ENCODE assay signal across 21 mouse cellular contexts in the genomic region with DNA sequence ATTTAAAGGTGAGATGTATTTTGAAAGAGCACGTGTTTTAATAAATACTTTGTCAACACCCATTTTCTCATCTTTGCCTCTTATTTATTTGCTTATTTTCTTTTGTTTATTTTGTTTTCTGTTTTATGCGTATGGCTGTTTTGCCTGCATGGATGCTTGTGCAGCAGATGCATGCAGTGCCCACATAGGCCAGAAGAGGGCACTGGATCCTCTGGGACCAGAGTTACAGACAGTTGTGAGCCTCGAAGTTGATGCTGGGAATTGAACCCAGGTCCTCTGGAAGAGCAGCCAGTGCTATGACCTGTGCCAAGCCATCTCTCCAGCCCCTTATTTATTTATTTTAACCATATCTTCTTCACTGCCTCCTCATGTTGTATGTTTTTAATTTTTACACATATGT. TPM values are rescaled to one million over a fixed set of nuclear protein-coding genes. Genes with fewer than 3 reads are reported as not detected.
A peak's percentile ranks its signal among the peaks of the same experiment; 100 is the strongest.
DNase-seq lines count a peak whose midpoint lies in the region; ATAC-seq and TF ChIP-seq lines count a peak whose summit lies in the region.
"Had no signal": no experiment of that assay in that cellular context is flagged by ENCODE, and none has a peak within 500 bp of the region (broad histone marks: within the 10 kb centered on the region; RNA-seq: fewer than 3 reads in every experiment).

No protein-coding gene starts in this region.

- WGBS in midbrain, postnatal 0 days: 72% methylated on average over 3 of the region's 3 CpGs
- 75% methylated on average over 3 of the region's 3 CpGs for WGBS in midbrain, embryonic 13.5 days
- WGBS in small intestine, adult 2 months: 75% methylated on average over 3 of the region's 3 CpGs

- peak; percentile 62 for TF ChIP-seq RAD21 in MEL (IDR thresholded peaks at IDR 0.05; ENCODE audit: low read depth, low read length)

- H3K79me2 ChIP-seq in MEL (ENCODE audit: control insufficient read depth, insufficient read depth, low read length, poor library complexity): no peaks in the 10 kb centered on the region

- no peaks in the 10 kb centered on the region for H3K27me3 ChIP-seq in midbrain, postnatal 0 days (ENCODE audit: insufficient read depth, low read length)
- H3K27me3 ChIP-seq in midbrain, embryonic 13.5 days: no peaks in the 10 kb centered on the region
- no peaks in the 10 kb centered on the region; a peak in 2 of 4 replicates for H3K27me3 ChIP-seq in MEL (ENCODE audit: control insufficient read depth in 1 of 2, insufficient read depth in 2 of 2, low read length in 2 of 2)
- H3K27me3 ChIP-seq in small intestine, adult 2 months (ENCODE audit: control insufficient read depth, insufficient read depth, low read length): peaks cover 27% of the 10 kb centered on the region
- H3K27me3 ChIP-seq: embryonic facial prominence, embryonic 13.5 days; forebrain, embryonic 12.5 days; hindbrain, embryonic 12.5 days; kidney, embryonic 15.5 days; midbrain, embryonic 15.5 days; neural tube, embryonic 13.5 days had no signal

- intact Hi-C loops in heart, postnatal 14 days (cut with DNase I): no loop called here

- no peak for ATAC-seq in midbrain, postnatal 0 days (ENCODE audit: low FRiP score)
- ATAC-seq in midbrain, embryonic 13.5 days: no peak
- ATAC-seq: midbrain, embryonic 15.5 days had no signal

- TF ChIP-seq CTCF in midbrain, postnatal 0 days (IDR thresholded peaks at IDR 0.05): peak; percentile 26; the same call in 1 of the 2 replicates
- TF ChIP-seq CTCF in MEL (IDR thresholded peaks at IDR 0.05 in 2 of 3, conservative IDR thresholded peaks at IDR 0.05 in 1 of 3; ENCODE audit: control insufficient read depth in 1 of 3, insufficient read depth in 1 of 3, low read depth in 2 of 3, low read length in 3 of 3, poor library complexity in 1 of 3, severe bottlenecking in 1 of 3): peak; percentile 63 to 68 (median 66)
- TF ChIP-seq CTCF in small intestine, adult 2 months (IDR thresholded peaks at IDR 0.05; ENCODE audit: extremely low read depth, insufficient read length, insufficient replicate concordance, low read depth, low read length): peak; percentile 33; the same call in 1 of the 2 replicates

- no peak for TF ChIP-seq POLR2A in MEL (IDR thresholded peaks at IDR 0.05; ENCODE audit: control insufficient read depth in 1 of 2, insufficient read depth in 1 of 2, low read depth in 1 of 2, low read length in 2 of 2, poor library complexity in 1 of 2)
- TF ChIP-seq POLR2A in small intestine, adult 2 months (IDR thresholded peaks at IDR 0.05; ENCODE audit: low read depth, low read length): no peak

- H3K27ac ChIP-seq in midbrain, postnatal 0 days (ENCODE audit: low read depth, low read length): no peak overlapping the region
- no peak overlapping the region for H3K27ac ChIP-seq in midbrain, embryonic 13.5 days
- H3K27ac ChIP-seq in MEL (ENCODE audit: control insufficient read depth, low read depth, low read length): no peak overlapping the region
- no peak overlapping the region for H3K27ac ChIP-seq in small intestine, adult 2 months (ENCODE audit: insufficient read depth, low read depth, low read length)
- H3K27ac ChIP-seq: embryonic facial prominence, embryonic 13.5 days; forebrain, embryonic 12.5 days; heart, embryonic 10.5 days; hindbrain, embryonic 12.5 days; kidney, embryonic 15.5 days; macrophage; midbrain, embryonic 15.5 days; neural tube, embryonic 13.5 days had no signal

- no peak for TF ChIP-seq EP300 in MEL (IDR thresholded peaks at IDR 0.05; ENCODE audit: low read depth in 1 of 2, low read length in 2 of 2)

- H3K9me3 ChIP-seq in midbrain, postnatal 0 days (ENCODE audit: low read length): no peaks in the 10 kb centered on the region
- H3K9me3 ChIP-seq in midbrain, embryonic 13.5 days: peaks cover 3% of the 10 kb centered on the region; the same call in 1 of the 2 replicates
- no peaks in the 10 kb centered on the region for H3K9me3 ChIP-seq in MEL (replicated peaks; ENCODE audit: insufficient read depth, low read length)
- H3K9me3 ChIP-seq: midbrain, embryonic 15.5 days had no signal

- peak; percentile 18 for DNase-seq in kidney, postnatal 10 days
- DNase-seq in kidney, postnatal 14 days: no peak
- DNase-seq in midbrain, postnatal 0 days (ENCODE audit: low spot score): no peak
- DNase-seq in MEL (ENCODE audit: low read depth, low spot score): peak; percentile 41
- DNase-seq in heart, postnatal 14 days: no peak
- DNase-seq: adrenal gland, adult 2 months; spleen, adult 18-20 months had no signal

- H3K4me2 ChIP-seq in midbrain, postnatal 0 days (ENCODE audit: low read depth, low read length, poor library complexity, severe bottlenecking): no peak overlapping the region
- H3K4me2 ChIP-seq in midbrain, embryonic 13.5 days (replicated peaks): no peak overlapping the region
- H3K4me2 ChIP-seq: embryonic facial prominence, embryonic 13.5 days; forebrain, embryonic 12.5 days; hindbrain, embryonic 12.5 days; kidney, embryonic 15.5 days; midbrain, embryonic 15.5 days; neural tube, embryonic 13.5 days had no signal

- H3K4me3 ChIP-seq in midbrain, postnatal 0 days (ENCODE audit: low read depth, low read length): no peak overlapping the region
- no peak overlapping the region for H3K4me3 ChIP-seq in midbrain, embryonic 13.5 days (replicated peaks)
- H3K4me3 ChIP-seq in MEL (ENCODE audit: control insufficient read depth in 1 of 2, insufficient read depth in 1 of 2, low read depth in 2 of 2, low read length in 2 of 2): no peak overlapping the region
- no peak overlapping the region for H3K4me3 ChIP-seq in small intestine, adult 2 months (ENCODE audit: low read depth, low read length)
- H3K4me3 ChIP-seq: embryonic facial prominence, embryonic 13.5 days; forebrain, embryonic 12.5 days; heart, embryonic 10.5 days; hindbrain, embryonic 12.5 days; kidney, embryonic 15.5 days; midbrain, embryonic 15.5 days; neural tube, embryonic 13.5 days had no signal

- no peaks in the 10 kb centered on the region for H3K36me3 ChIP-seq in midbrain, postnatal 0 days (ENCODE audit: insufficient read depth, low read length)
- H3K36me3 ChIP-seq in midbrain, embryonic 13.5 days: no peaks in the 10 kb centered on the region
- no peaks in the 10 kb centered on the region for H3K36me3 ChIP-seq in MEL (ENCODE audit: control insufficient read depth in 1 of 2, insufficient read depth in 2 of 2, low read length in 2 of 2)
- H3K36me3 ChIP-seq in small intestine, adult 2 months (ENCODE audit: control insufficient read depth, insufficient read depth, low read length): no peaks in the 10 kb centered on the region
- H3K36me3 ChIP-seq: embryonic facial prominence, embryonic 13.5 days; forebrain, embryonic 12.5 days; heart, embryonic 10.5 days; hindbrain, embryonic 12.5 days; kidney, embryonic 15.5 days; midbrain, embryonic 15.5 days; neural tube, embryonic 13.5 days had no signal

- no peaks in the 10 kb centered on the region for H3K4me1 ChIP-seq in midbrain, postnatal 0 days (ENCODE audit: insufficient read depth, low read length)
- H3K4me1 ChIP-seq in midbrain, embryonic 13.5 days (replicated peaks): no peaks in the 10 kb centered on the region
- no peaks in the 10 kb centered on the region for H3K4me1 ChIP-seq in MEL (ENCODE audit: control insufficient read depth in 1 of 2, insufficient read depth in 2 of 2, low read length in 2 of 2)
- no peaks in the 10 kb centered on the region for H3K4me1 ChIP-seq in small intestine, adult 2 months (ENCODE audit: control insufficient read depth, insufficient read depth, insufficient read length, low read length)
- H3K4me1 ChIP-seq: embryonic facial prominence, embryonic 13.5 days; forebrain, embryonic 12.5 days; heart, embryonic 10.5 days; hindbrain, embryonic 12.5 days; kidney, embryonic 15.5 days; midbrain, embryonic 15.5 days; neural tube, embryonic 13.5 days had no signal

- H3K9ac ChIP-seq in midbrain, postnatal 0 days (replicated peaks; ENCODE audit: low read length, poor library complexity, severe bottlenecking): no peak overlapping the region
- H3K9ac ChIP-seq in midbrain, embryonic 13.5 days (replicated peaks): no peak overlapping the region
- no peak overlapping the region for H3K9ac ChIP-seq in MEL (ENCODE audit: control insufficient read depth, low read depth, low read length, poor library complexity, severe bottlenecking)
- H3K9ac ChIP-seq: embryonic facial prominence, embryonic 13.5 days; forebrain, embryonic 12.5 days; hindbrain, embryonic 12.5 days; kidney, embryonic 15.5 days; midbrain, embryonic 15.5 days; neural tube, embryonic 13.5 days had no signal

RNA-seq across cellular contexts. Expression of a gene that starts 21.7 kb away (rescaled TPM):
- total RNA-seq in midbrain, postnatal 0 days (2014; rRNA removed): not detected in 2 replicates
- polyA plus RNA-seq in midbrain, postnatal 0 days (2015; fragmentation: Nextera tagmentation; extraction: Ambion mirVana): 0.09 TPM in 1 of 2 replicates, not detected in the other
- not detected in 2 replicates for polyA plus RNA-seq in midbrain, embryonic 13.5 days (2015; fragmentation: Nextera tagmentation; extraction: Ambion mirVana)
- not detected in 2 replicates for total RNA-seq in MEL (2012; rRNA removed)
- not detected for polyA plus RNA-seq in MEL (2012; ENCODE audit: insufficient read depth in 1 of 2, insufficient read length in 2 of 2, low read depth in 1 of 2, low replicate concordance in 2 of 2, missing spikeins in 1 of 2)
- polyA plus RNA-seq in small intestine, adult 2 months (2012; rRNA removed): not detected in 2 replicates
- not detected for total RNA-seq in heart, postnatal 14 days (2021)
- total RNA-seq: adrenal gland, adult 2 months; ES-E14; gastrocnemius, adult 18-20 months; layer of hippocampus, postnatal 14 days had no signal
- polyA plus RNA-seq: adrenal gland, adult 2 months; embryonic facial prominence, embryonic 13.5 days; forebrain, embryonic 12.5 days; heart, embryonic 10.5 days; hindbrain, embryonic 12.5 days; kidney, embryonic 15.5 days; limb, embryonic 11.5 days; macrophage; midbrain, embryonic 15.5 days; neural tube, embryonic 13.5 days had no signal

RNA-seq across cellular contexts. Expression of a gene that starts 24.2 kb away (rescaled TPM):
- total RNA-seq in midbrain, postnatal 0 days (2014; rRNA removed): not detected in 2 replicates
- polyA plus RNA-seq in midbrain, postnatal 0 days (2015; fragmentation: Nextera tagmentation; extraction: Ambion mirVana): not detected in 2 replicates
- 0.09 TPM in 1 of 2 replicates, not detected in the other for polyA plus RNA-seq in midbrain, embryonic 13.5 days (2015; fragmentation: Nextera tagmentation; extraction: Ambion mirVana)
- not detected in 2 replicates for total RNA-seq in MEL (2012; rRNA removed)
- polyA plus RNA-seq in MEL (2012; ENCODE audit: insufficient read depth in 1 of 2, insufficient read length in 2 of 2, low read depth in 1 of 2, low replicate concordance in 2 of 2, missing spikeins in 1 of 2): not detected
- not detected in 2 replicates for polyA plus RNA-seq in small intestine, adult 2 months (2012; rRNA removed)
- not detected for total RNA-seq in heart, postnatal 14 days (2021)
- total RNA-seq: adrenal gland, adult 2 months; gastrocnemius, adult 18-20 months; layer of hippocampus, postnatal 14 days had no signal
- polyA plus RNA-seq: adrenal gland, adult 2 months; embryonic facial prominence, embryonic 13.5 days; forebrain, embryonic 12.5 days; heart, embryonic 10.5 days; hindbrain, embryonic 12.5 days; kidney, embryonic 15.5 days; limb, embryonic 11.5 days; macrophage; midbrain, embryonic 15.5 days; neural tube, embryonic 13.5 days had no signal

RNA-seq across cellular contexts. Expression of a gene that starts 24.4 kb away (rescaled TPM):
- total RNA-seq in midbrain, postnatal 0 days (2014; rRNA removed): 15.2 and 22.7 TPM in 2 replicates
- polyA plus RNA-seq in midbrain, postnatal 0 days (2015; fragmentation: Nextera tagmentation; extraction: Ambion mirVana): 9.1 and 9.2 TPM in 2 replicates
- polyA plus RNA-seq in midbrain, embryonic 13.5 days (2015; fragmentation: Nextera tagmentation; extraction: Ambion mirVana): 15.9 and 16.2 TPM in 2 replicates
- 5.4 and 7.5 TPM in 2 replicates for total RNA-seq in MEL (2012; rRNA removed)
- polyA plus RNA-seq in MEL (2012; ENCODE audit: insufficient read depth in 1 of 2, insufficient read length in 2 of 2, low read depth in 1 of 2, low replicate concordance in 2 of 2, missing spikeins in 1 of 2): 1 to 10 TPM in 1 of 2 experiments, not detected in 1; 7.4 TPM
- 1.3 and 1.4 TPM in 2 replicates for polyA plus RNA-seq in small intestine, adult 2 months (2012; rRNA removed)
- total RNA-seq in heart, postnatal 14 days (2021): 1 to 10 TPM; 5.9 to 6.8 TPM

RNA-seq across cellular contexts. Expression of a gene that starts 29.9 kb away (rescaled TPM):
- 31.1 and 36.1 TPM in 2 replicates for total RNA-seq in midbrain, postnatal 0 days (2014; rRNA removed)
- polyA plus RNA-seq in midbrain, postnatal 0 days (2015; fragmentation: Nextera tagmentation; extraction: Ambion mirVana): 10.7 and 11.8 TPM in 2 replicates
- polyA plus RNA-seq in midbrain, embryonic 13.5 days (2015; fragmentation: Nextera tagmentation; extraction: Ambion mirVana): 24.3 and 25.1 TPM in 2 replicates
- 15.5 and 17.3 TPM in 2 replicates for total RNA-seq in MEL (2012; rRNA removed)
- 10 to 100 TPM; 15.2 to 56.3 TPM for polyA plus RNA-seq in MEL (2012; ENCODE audit: insufficient read depth in 1 of 2, insufficient read length in 2 of 2, low read depth in 1 of 2, low replicate concordance in 2 of 2, missing spikeins in 1 of 2)
- polyA plus RNA-seq in small intestine, adult 2 months (2012; rRNA removed): 2.4 and 2.6 TPM in 2 replicates
- 10 to 100 TPM; 11.3 to 11.8 TPM for total RNA-seq in heart, postnatal 14 days (2021)

RNA-seq across cellular contexts. Expression of a gene that starts 57.6 kb away (rescaled TPM):
- total RNA-seq in midbrain, postnatal 0 days (2014; rRNA removed): not detected in 2 replicates
- not detected in 2 replicates for polyA plus RNA-seq in midbrain, postnatal 0 days (2015; fragmentation: Nextera tagmentation; extraction: Ambion mirVana)
- polyA plus RNA-seq in midbrain, embryonic 13.5 days (2015; fragmentation: Nextera tagmentation; extraction: Ambion mirVana): 0.06 and 0.07 TPM in 2 replicates
- total RNA-seq in MEL (2012; rRNA removed): 0.07 TPM in 1 of 2 replicates, not detected in the other
- polyA plus RNA-seq in MEL (2012; ENCODE audit: insufficient read depth in 1 of 2, insufficient read length in 2 of 2, low read depth in 1 of 2, low replicate concordance in 2 of 2, missing spikeins in 1 of 2): under 1 TPM in 1 of 2 experiments, not detected in 1; 0.01 TPM
- not detected in 2 replicates for polyA plus RNA-seq in small intestine, adult 2 months (2012; rRNA removed)
- not detected for total RNA-seq in heart, postnatal 14 days (2021)
- total RNA-seq: adrenal gland, adult 2 months; gastrocnemius, adult 18-20 months had no signal
- polyA plus RNA-seq: adrenal gland, adult 2 months; forebrain, embryonic 12.5 days; limb, embryonic 11.5 days; macrophage had no signal

Comparison
In these comparisons a context has a peak if more than half of its experiments do, and no peak if none do; other contexts are left out.
1. DNase-seq: peak in kidney, postnatal 10 days (single experiment) and MEL (single experiment); none in kidney, postnatal 14 days (single experiment), midbrain, postnatal 0 days (single experiment) and heart, postnatal 14 days (0 of 2).
2. Peak in every context shown above with its lines, with median percentiles within 50 percentile points of each other: CTCF ChIP-seq.